Mouse (Mus musculus) monocyte, adult 2 months (primary cell): ENCODE data around the gene Ifnar2.

ENCODE experiments used
- DNase-seq, 2 experiments: peaks; one replicate each; pipeline ENCODE4 v3.0.0; 2022; ENCODE audit warnings: low spot score in 2 of 2, low read depth in 1 of 2

Gene Ifnar2

DNA sequence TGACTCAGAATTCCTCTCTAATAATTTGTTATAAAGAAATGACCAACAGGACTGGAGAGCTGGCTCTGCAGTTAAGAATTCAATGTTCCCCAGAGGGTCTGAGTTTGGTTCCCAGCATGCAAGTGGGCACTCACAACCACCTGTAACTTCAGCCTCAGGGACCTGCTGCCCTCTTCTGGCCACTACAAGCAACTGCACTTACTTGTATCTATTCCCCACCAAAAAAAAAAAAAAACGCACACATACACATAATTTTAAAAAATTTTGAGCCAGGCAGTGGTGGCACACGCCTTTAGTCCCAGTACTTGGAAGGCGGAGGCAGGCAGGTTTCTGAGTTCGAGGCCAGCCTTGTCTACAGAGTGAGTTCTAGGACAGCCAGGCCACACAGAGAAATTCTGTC, 17.5 kb downstream of the Ifnar2 start:
- no peak for DNase-seq

GRCm38 (mm10) chr16:91391421-91391820, 18.8 kb downstream of the Ifnar2 start, which contains the start of gene Gm21970:
TSS of gene Gm21970 (plus strand) at chr16:91391721.
- DNase-seq, result no peak

GRCm38 (mm10) chr16:91394826-91395410, 22.3 kb downstream of the Ifnar2 start:
- no peak for DNase-seq

DNA sequence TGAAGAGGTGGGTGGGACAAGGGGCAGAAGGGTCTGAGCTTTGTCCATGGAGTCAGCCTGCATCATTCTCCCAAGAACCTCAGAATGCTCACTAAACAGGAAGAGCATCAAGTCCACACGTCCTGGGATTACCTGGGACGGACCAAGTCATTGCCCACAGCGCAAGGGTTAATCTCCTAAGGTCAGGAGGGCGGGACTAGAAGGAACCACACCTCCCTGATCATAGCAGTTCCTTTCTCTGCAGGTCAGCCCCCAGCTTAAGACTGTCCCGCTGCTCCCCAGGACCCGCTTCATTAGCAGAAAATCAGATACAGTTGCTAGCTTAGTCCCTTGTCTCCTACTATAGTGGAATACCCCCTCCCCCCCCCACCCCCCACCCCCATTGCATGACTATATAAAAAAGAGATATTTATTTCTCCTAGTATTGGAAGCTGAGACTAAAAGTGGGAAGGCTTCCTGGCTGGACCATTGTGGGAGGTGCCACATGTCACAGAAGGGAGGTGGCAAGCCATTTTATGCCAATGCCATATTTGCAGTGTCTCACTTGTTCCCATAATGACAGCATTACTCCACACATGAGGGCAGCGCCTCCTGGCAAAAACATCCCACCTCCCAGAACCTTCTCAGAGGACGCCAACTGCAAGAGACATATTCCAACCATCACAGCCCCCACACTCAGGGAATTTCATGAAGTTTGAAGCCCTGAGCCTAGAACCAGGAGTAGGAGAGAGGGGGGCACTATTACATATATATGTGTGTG, 23.2 kb downstream of the Ifnar2 start:
- DNase-seq, result no peak

DNA sequence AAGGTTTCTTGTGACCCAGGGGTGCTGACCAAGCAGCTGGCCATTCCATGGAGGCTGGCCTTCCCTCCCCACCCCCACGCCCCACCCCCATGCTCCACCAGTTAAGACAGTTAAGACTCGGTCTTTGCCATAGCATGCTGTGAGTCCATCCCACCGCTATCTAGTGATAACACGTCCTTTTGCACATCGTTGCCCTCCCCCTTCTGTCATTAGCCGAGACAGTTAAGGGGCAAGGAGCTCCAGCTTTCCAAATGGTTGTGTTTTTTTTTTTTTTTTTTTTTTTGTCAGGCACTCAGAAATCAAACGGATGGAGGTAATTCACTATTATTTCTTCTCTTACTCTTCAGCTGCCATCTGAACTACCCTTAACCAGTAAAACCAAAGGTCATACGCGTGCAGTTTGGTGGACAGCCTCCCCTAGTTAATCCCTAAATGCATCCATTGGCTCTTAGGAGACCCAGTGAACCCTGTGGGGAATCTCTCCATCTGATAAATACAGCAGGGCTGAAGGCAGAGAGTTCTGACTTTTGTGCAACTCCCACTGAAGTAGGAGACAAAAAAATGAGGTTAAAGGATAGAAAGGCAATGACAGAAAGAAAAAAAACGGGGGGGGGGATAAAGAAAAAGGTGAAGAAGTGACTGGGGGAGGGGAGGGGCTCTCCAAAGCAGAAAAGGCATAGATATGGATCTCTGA, 24.4 kb downstream of the Ifnar2 start:
- DNase-seq, result no peak

- peak; percentile 74 to 75 for DNase-seq
Observed at GRCm38 (mm10) chr16:91398030-91398429, 25.4 kb downstream of the Ifnar2 start.

DNA sequence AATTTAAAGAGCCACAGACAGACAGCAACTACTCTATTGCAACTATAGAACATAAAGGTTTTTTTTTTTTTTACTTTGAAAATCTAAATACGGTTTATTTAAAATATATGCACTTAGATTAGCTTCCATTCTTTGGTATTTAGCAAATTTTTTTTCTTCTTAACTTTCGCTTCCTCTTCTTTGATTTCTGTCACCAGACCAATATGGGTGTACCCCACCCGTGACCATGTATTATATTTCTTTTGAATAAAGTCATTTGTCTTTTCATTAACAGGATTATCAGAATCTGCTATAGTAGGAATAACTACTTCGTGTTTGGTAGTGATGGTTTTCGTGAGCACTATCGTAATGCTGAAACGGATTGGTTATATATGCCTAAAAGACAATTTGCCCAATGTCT, 26.4 kb downstream of the Ifnar2 start:
- DNase-seq, result no peak

DNA sequence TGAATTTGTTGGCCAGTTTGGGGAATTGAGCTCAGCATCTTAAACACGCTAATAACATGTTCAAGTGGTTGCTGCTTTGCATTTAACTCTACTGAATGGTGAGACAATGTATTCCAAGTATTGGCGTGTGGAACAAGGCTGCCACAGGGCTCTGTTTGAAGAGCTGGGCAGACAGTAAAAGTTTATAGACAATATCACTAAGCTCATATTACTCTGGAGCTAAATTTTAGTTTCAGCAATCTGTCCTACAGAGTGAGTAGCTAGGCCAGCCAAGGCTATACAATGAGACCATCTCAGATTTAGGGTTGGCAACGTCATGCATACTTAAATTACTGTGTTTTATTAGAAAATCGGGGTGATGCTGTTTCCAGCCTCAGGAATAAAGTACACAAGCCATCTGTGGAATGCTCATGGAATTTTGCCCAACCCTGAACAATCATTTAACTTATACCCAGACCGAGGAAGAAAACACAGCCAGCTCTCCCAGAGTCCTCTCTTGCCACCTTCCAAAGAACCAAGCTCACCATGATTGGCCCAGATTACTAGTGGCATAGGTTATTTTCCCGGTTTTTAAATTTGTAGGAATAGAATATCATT, 29.1 kb downstream of the Ifnar2 start:
- no peak for DNase-seq

DNA sequence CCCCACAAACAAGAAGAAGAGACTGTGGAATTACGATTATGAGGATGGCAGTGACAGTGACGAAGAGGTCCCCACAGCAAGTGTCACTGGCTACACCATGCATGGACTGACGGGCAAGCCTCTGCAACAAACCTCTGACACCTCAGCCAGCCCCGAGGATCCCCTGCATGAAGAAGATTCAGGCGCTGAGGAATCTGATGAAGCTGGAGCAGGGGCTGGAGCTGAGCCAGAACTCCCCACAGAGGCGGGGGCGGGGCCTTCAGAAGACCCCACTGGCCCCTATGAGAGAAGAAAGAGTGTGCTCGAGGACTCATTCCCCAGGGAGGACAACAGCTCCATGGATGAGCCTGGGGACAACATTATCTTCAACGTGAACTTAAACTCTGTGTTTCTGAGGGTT, 31.2 kb downstream of the Ifnar2 start:
- DNase-seq, result no peak

GRCm38 (mm10) chr16:91404187-91404586, 31.6 kb downstream of the Ifnar2 start:
- DNase-seq, result no peak

DNA sequence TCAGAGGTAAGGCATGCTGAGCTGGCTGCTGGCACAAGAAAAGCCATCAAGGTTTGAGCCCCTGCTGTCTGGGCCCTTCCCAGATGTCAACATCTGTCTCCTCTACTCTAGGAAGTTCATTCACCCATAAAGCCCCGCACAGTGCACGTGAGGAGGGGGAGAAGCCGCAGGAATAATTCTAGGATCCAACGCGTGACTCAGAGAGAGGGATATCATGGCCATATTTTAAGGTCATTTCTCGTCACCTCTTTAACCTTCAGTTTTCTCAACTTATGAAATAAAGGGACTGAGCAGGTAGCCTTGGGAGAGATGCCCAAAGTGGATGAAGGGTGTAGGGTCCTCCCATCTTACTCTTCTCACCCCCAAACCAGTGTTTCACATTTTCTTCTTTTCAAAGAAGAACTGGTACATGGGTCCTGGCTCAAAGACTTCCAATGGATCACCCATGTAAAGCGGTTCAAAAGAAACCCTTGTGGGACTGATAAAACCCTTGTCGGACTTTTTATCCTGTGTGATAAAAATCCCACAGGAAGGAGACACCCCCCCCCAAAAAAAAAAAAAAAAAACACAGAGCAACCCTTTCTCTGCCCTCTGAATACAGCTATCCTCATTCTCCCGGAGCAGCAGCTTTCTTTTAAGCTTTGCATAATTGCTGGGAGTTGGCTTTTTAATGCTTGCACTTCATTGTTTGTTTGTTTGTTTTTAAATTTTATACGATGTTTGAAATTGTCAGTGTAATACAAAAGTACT, 32.4 kb downstream of the Ifnar2 start:
- no peak for DNase-seq

GRCm38 (mm10) chr16:91405640-91406584, 33.3 kb downstream of the Ifnar2 start, which contains the start of gene Il10rb:
TSS of gene Il10rb (plus strand) at chr16:91406164.
- peak; percentile 39 to 78 for DNase-seq

- peak; percentile 18 to 67 for DNase-seq
Observed at GRCm38 (mm10) chr16:91406585-91407220, 34.1 kb downstream of the Ifnar2 start.

GRCm38 (mm10) chr16:91413102-91413844, 40.7 kb downstream of the Ifnar2 start:
- DNase-seq, result no peak

- DNase-seq, result peak in 1 of 2 experiments; percentile 47
Observed at GRCm38 (mm10) chr16:91415391-91416189, 43.0 kb downstream of the Ifnar2 start.

- DNase-seq, result no peak
Observed at GRCm38 (mm10) chr16:91416357-91416756, 43.8 kb downstream of the Ifnar2 start.

DNA sequence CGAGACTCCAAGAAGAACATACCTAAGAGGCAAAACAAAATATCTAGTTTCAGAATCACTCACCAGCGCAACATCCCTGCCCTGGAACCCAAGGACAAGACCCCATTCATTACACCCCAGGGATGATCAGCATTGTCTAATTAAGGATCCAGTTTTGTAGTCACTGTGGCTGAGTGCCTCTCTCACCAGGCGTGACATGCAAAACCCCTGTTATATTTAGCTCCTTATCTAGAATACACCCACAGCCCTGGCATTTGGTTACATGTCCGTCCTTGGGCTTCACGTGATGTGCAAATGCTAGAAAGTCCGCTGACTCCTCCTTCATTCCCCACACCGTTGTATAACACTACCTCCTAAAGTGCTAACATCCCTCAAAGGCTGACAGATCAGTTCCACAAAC, 44.4 kb downstream of the Ifnar2 start:
- DNase-seq, result no peak

DNA sequence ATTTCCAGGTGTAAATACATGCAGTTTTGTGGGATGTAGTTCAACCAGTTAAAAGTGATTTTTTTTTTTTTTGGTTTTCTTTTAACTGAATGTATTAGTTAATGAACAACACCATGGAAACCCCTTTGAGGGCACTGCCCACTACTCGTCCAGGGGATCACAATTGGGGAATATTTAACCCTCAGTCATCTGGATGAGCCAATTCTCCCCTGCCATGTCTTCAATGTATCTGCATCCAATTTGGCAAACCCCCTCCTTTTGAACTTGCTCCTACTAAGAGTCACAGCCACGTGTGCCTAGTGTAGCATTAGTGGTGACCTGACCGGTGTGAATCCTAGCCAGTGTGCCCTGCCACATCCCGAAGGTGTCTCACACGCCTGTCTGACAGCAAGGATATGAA, 45.9 kb downstream of the Ifnar2 start:
- DNase-seq, result no peak
